8 mouse cellular contexts compared by ENCODE assay signal in genomic region chr9:62510530-62510936, GRCm38 (mm10). TPM values are rescaled to one million over a fixed set of nuclear protein-coding genes. Genes with fewer than 3 reads are reported as not detected.
DNase-seq lines count a peak whose midpoint lies in the region; ATAC-seq and TF ChIP-seq lines count a peak whose summit lies in the region.

No protein-coding gene starts in this region.

- H3K27me3 ChIP-seq in CH12.LX (replicated peaks), result peaks cover 3% of the 10 kb centered on the region
- no peaks in the 10 kb centered on the region for H3K27me3 ChIP-seq in forebrain, embryonic 14.5 days (replicated peaks; ENCODE audit: control insufficient read depth, insufficient read depth, low read length)
- no peaks in the 10 kb centered on the region for H3K27me3 ChIP-seq in liver, postnatal 0 days (ENCODE audit: insufficient read depth, low read length)
- no peaks in the 10 kb centered on the region for H3K27me3 ChIP-seq in thymus, adult 2 months (ENCODE audit: control insufficient read depth, insufficient read depth, low read length)

- TF ChIP-seq CTCF in CH12.LX (conservative IDR thresholded peaks at IDR 0.05 in 1 of 2, IDR thresholded peaks at IDR 0.05 in 1 of 2; ENCODE audit: low read depth in 2 of 2, low read length in 2 of 2), result no peak
- no peak for TF ChIP-seq CTCF in liver, postnatal 0 days (IDR thresholded peaks at IDR 0.05; ENCODE audit: low read depth)
- no peak for TF ChIP-seq CTCF in thymus, adult 2 months (IDR thresholded peaks at IDR 0.05; ENCODE audit: borderline replicate concordance, control insufficient read depth, extremely low read depth, insufficient read depth, low read length, poor library complexity)

- 51% methylated on average over 4 of the region's 4 CpGs for WGBS in forebrain, embryonic 14.5 days
- WGBS in liver, postnatal 0 days (ENCODE audit: insufficient replicate concordance), result 33% methylated on average over 4 of the region's 4 CpGs
- WGBS in thymus, adult 2 months, result 19% methylated on average over 4 of the region's 4 CpGs

- ATAC-seq in forebrain, embryonic 14.5 days, result peak; percentile 86
- ATAC-seq in liver, postnatal 0 days, result peak; percentile 81

- peak; percentile 24 for DNase-seq in adrenal gland, adult 2 months
- DNase-seq in adrenal gland, postnatal 4 days (ENCODE audit: low spot score in 2 of 2), result no peak
- peak; percentile 91 for DNase-seq in CH12.LX (ENCODE audit: extremely low read depth)
- DNase-seq in forebrain, embryonic 14.5 days (ENCODE audit: low spot score), result peak; percentile 89
- DNase-seq in liver, postnatal 0 days, result no peak
- DNase-seq in thymus, adult 2 months, result peak; percentile 71
- DNase-seq in layer of hippocampus, adult 9-10 months (ENCODE audit: low spot score), result no peak
- DNase-seq in layer of hippocampus, postnatal 14 days (ENCODE audit: low spot score in 2 of 2), result no peak

- H3K4me3 ChIP-seq in CH12.LX (replicated peaks in 1 of 3; ENCODE audit: low read depth in 2 of 3, low read length in 2 of 3, poor library complexity in 1 of 3), result peak overlapping the region; percentile 17 to 40 (median 19)
- H3K4me3 ChIP-seq in forebrain, embryonic 14.5 days (ENCODE audit: low read depth, low read length), result no peak overlapping the region
- H3K4me3 ChIP-seq in liver, postnatal 0 days (ENCODE audit: low read depth, low read length), result no peak overlapping the region
- no peak overlapping the region for H3K4me3 ChIP-seq in thymus, adult 2 months (ENCODE audit: control insufficient read depth, insufficient read depth, low read length)

- TF ChIP-seq POLR2A in CH12.LX (IDR thresholded peaks at IDR 0.05; ENCODE audit: low read depth, low read length), result peak; percentile 55
- TF ChIP-seq POLR2A in thymus, adult 2 months (IDR thresholded peaks at IDR 0.05; ENCODE audit: control insufficient read depth, extremely low read depth, insufficient read depth, low read length, poor library complexity), result no peak

- H3K9me3 ChIP-seq in CH12.LX (replicated peaks; ENCODE audit: low read length), result no peaks in the 10 kb centered on the region
- no peaks in the 10 kb centered on the region for H3K9me3 ChIP-seq in forebrain, embryonic 14.5 days (replicated peaks; ENCODE audit: control insufficient read depth, low read length)
- no peaks in the 10 kb centered on the region for H3K9me3 ChIP-seq in liver, postnatal 0 days (ENCODE audit: low read length)

- H3K36me3 ChIP-seq in CH12.LX (replicated peaks in 1 of 2; ENCODE audit: control insufficient read depth in 1 of 2, insufficient read depth in 1 of 2, low read length in 1 of 2), result no peaks in the 10 kb centered on the region
- H3K36me3 ChIP-seq in forebrain, embryonic 14.5 days (ENCODE audit: control insufficient read depth, insufficient read depth, low read length), result no peaks in the 10 kb centered on the region
- H3K36me3 ChIP-seq in liver, postnatal 0 days (replicated peaks; ENCODE audit: insufficient read depth, low read length), result no peaks in the 10 kb centered on the region
- H3K36me3 ChIP-seq in thymus, adult 2 months (ENCODE audit: control insufficient read depth, insufficient read depth, low read length), result no peaks in the 10 kb centered on the region

- peak overlapping the region; percentile 69 for H3K4me2 ChIP-seq in CH12.LX (ENCODE audit: insufficient read depth, low read depth, poor library complexity, severe bottlenecking)
- H3K4me2 ChIP-seq in forebrain, embryonic 14.5 days (ENCODE audit: low read length), result no peak overlapping the region
- no peak overlapping the region for H3K4me2 ChIP-seq in liver, postnatal 0 days (ENCODE audit: low read depth, low read length)

- H3K27ac ChIP-seq in CH12.LX (ENCODE audit: insufficient read depth, low read depth), result no peak overlapping the region
- H3K27ac ChIP-seq in forebrain, embryonic 14.5 days (ENCODE audit: low read depth, low read length), result no peak overlapping the region
- no peak overlapping the region for H3K27ac ChIP-seq in liver, postnatal 0 days (ENCODE audit: low read depth)
- H3K27ac ChIP-seq in thymus, adult 2 months (ENCODE audit: control insufficient read depth, insufficient read depth, low read length), result peak overlapping the region; percentile 75

- peaks cover 16 to 58% of the 10 kb centered on the region in 2 experiments for H3K4me1 ChIP-seq in CH12.LX (ENCODE audit: control insufficient read depth in 1 of 2, insufficient read depth in 2 of 2)
- H3K4me1 ChIP-seq in forebrain, embryonic 14.5 days (ENCODE audit: control insufficient read depth, insufficient read depth, low read length), result peaks cover 28% of the 10 kb centered on the region
- H3K4me1 ChIP-seq in liver, postnatal 0 days (ENCODE audit: insufficient read depth), result peaks cover 3% of the 10 kb centered on the region; the same call in 1 of the 2 replicates
- peaks cover 39% of the 10 kb centered on the region for H3K4me1 ChIP-seq in thymus, adult 2 months (replicated peaks; ENCODE audit: control insufficient read depth, insufficient read depth, low read length)

- H3K9ac ChIP-seq in CH12.LX (ENCODE audit: insufficient read depth, low read depth), result no peak overlapping the region
- no peak overlapping the region for H3K9ac ChIP-seq in forebrain, embryonic 14.5 days (ENCODE audit: low read length)
- H3K9ac ChIP-seq in liver, postnatal 0 days (replicated peaks), result no peak overlapping the region

- in situ Hi-C loops in CH12.LX (cut with MboI; ENCODE audit: low pct_ligation_motif_present, low pct_unique_long_range_greater_than_20kb, low sequenced_read_pairs), result no loop called here

- dilution Hi-C loops in CH12.LX (cut with MboI; ENCODE audit: extremely low pct_ligation_motif_present, extremely low pct_unique_long_range_greater_than_20kb, low sequenced_read_pairs), result no loop called here

- TF ChIP-seq RAD21 in CH12.LX (IDR thresholded peaks at IDR 0.05; ENCODE audit: low read depth, low read length), result no peak

- no peaks in the 10 kb centered on the region for H3K79me2 ChIP-seq in CH12.LX (replicated peaks; ENCODE audit: control insufficient read depth, extremely low read depth, insufficient read depth, poor library complexity, severe bottlenecking)

- TF ChIP-seq EP300 in CH12.LX (IDR thresholded peaks at IDR 0.05; ENCODE audit: low read length), result 0 out of 2 replicates have a peak, but pooled peaks have one; percentile 43
- TF ChIP-seq EP300 in liver, postnatal 0 days (IDR thresholded peaks at IDR 0.05; ENCODE audit: low read depth), result no peak

TF ChIP-seq in CH12.LX, 34 proteins besides CTCF, POLR2A, EP300 and RAD21 (continues in another document):
- TF ChIP-seq MYC (IDR thresholded peaks at IDR 0.05; ENCODE audit: low read depth, low read length) (peak; percentile 31; the same call in 1 of the 2 replicates), UBTF (IDR thresholded peaks at IDR 0.05; ENCODE audit: low read depth, low read length) (no peak), MAFK (IDR thresholded peaks at IDR 0.05; ENCODE audit: insufficient replicate concordance, low read length) (peak; percentile 99), RCOR1 (conservative IDR thresholded peaks at IDR 0.05; ENCODE audit: low read depth, low read length) (no peak), NELFE (IDR thresholded peaks at IDR 0.05; ENCODE audit: low read depth, low read length) (0 out of 2 replicates have a peak, but pooled peaks have one; percentile 11), KAT2A (IDR thresholded peaks at IDR 0.05; ENCODE audit: insufficient replicate concordance, low read length) (peak; percentile 88; the same call in 1 of the 2 replicates), HCFC1 (IDR thresholded peaks at IDR 0.05; ENCODE audit: low read depth, low read length) (peak; percentile 96), CHD1 (IDR thresholded peaks at IDR 0.05; ENCODE audit: low read depth, low read length) (no peak; the same call in 1 of the 2 replicates), CHD2 (IDR thresholded peaks at IDR 0.05; ENCODE audit: low read length) (peak; percentile 72; the same call in 1 of the 2 replicates), ETS1 (conservative IDR thresholded peaks at IDR 0.05; ENCODE audit: low read depth, low read length) (peak; percentile 96), E2F4 (IDR thresholded peaks at IDR 0.05; ENCODE audit: insufficient replicate concordance, low read depth, low read length) (no peak), GABPA (IDR thresholded peaks at IDR 0.05; ENCODE audit: insufficient replicate concordance, low read depth, low read length) (peak; percentile 29; the same call in 1 of the 2 replicates), USF2 (conservative IDR thresholded peaks at IDR 0.05; ENCODE audit: low read depth, low read length) (peak; percentile 95), NRF1 (IDR thresholded peaks at IDR 0.05; ENCODE audit: low read depth, low read length) (no peak), ZMIZ1 (IDR thresholded peaks at IDR 0.05; ENCODE audit: low read depth, low read length) (no peak), ZNF384 (IDR thresholded peaks at IDR 0.05; ENCODE audit: low read depth, low read length) (no peak), BHLHE40 (IDR thresholded peaks at IDR 0.05; ENCODE audit: low read depth, low read length) (no peak), MXI1 (IDR thresholded peaks at IDR 0.05; ENCODE audit: low read depth, low read length) (no peak), MAZ (IDR thresholded peaks at IDR 0.05; ENCODE audit: low read depth, low read length) (no peak), TCF12 (IDR thresholded peaks at IDR 0.05; ENCODE audit: low read depth, low read length) (peak; percentile 49; the same call in 1 of the 2 replicates), SIN3A (IDR thresholded peaks at IDR 0.05; ENCODE audit: low read length) (peak; percentile 71), POLR2AphosphoS2 (IDR thresholded peaks at IDR 0.05; ENCODE audit: low read depth, low read length) (no peak), IRF4 (IDR thresholded peaks at IDR 0.05; ENCODE audit: low read depth, low read length) (no peak), ELF1 (IDR thresholded peaks at IDR 0.05; ENCODE audit: low read depth, low read length) (peak; percentile 76), ZC3H11A (IDR thresholded peaks at IDR 0.05; ENCODE audit: low read depth, low read length) (no peak), USF1 (IDR thresholded peaks at IDR 0.05; ENCODE audit: low read depth, low read length) (peak; percentile 94), JUN (IDR thresholded peaks at IDR 0.05; ENCODE audit: insufficient read depth, low read depth, low read length) (no peak)

RNA-seq across cellular contexts. Expression of gene Coro2b, which starts 26.3 kb away (rescaled TPM):
- total RNA-seq in adrenal gland, adult 2 months (2021), result 10 to 100 TPM; 13.1 to 15.3 TPM
- polyA plus RNA-seq in adrenal gland, adult 2 months (2012; rRNA removed), result 14.3 and 15.5 TPM in 2 replicates
- 10 to 100 TPM; 28.4 to 32.6 TPM for total RNA-seq in adrenal gland, postnatal 4 days (2021)
- 0.76 and 0.85 TPM in 2 replicates for total RNA-seq in CH12.LX (2012; rRNA removed)
- total RNA-seq in CH12.LX (2014; rRNA removed), result 0.42 and 0.77 TPM in 2 replicates
- polyA plus RNA-seq in CH12.LX (2012; ENCODE audit: insufficient read length, low read depth), result 3.1 and 3.2 TPM in 2 replicates
- 29.0 and 33.2 TPM in 2 replicates for polyA plus RNA-seq in forebrain, embryonic 14.5 days (2014; fragmentation: Nextera tagmentation; extraction: Ambion mirVana)
- 0.87 and 0.89 TPM in 2 replicates for polyA plus RNA-seq in liver, postnatal 0 days (2015; fragmentation: Nextera tagmentation; extraction: Ambion mirVana)
- 18.1 and 18.2 TPM in 2 replicates for polyA plus RNA-seq in thymus, adult 2 months (2012; rRNA removed)
- 100 to 1,000 TPM; 188 to 193 TPM for total RNA-seq in layer of hippocampus, postnatal 14 days (2021)

Comparison
In these comparisons a context has a peak if more than half of its experiments do, and no peak if none do; other contexts are left out.
1. DNase-seq: peak in adrenal gland, adult 2 months (single experiment), CH12.LX (single experiment), forebrain, embryonic 14.5 days (single experiment) and thymus, adult 2 months (single experiment); none in adrenal gland, postnatal 4 days (0 of 2), liver, postnatal 0 days (single experiment), layer of hippocampus, adult 9-10 months (single experiment) and layer of hippocampus, postnatal 14 days (0 of 2).
2. H3K4me3 ChIP-seq: peak in CH12.LX (3 of 3); none in forebrain, embryonic 14.5 days (single experiment), liver, postnatal 0 days (single experiment) and thymus, adult 2 months (single experiment).